Mouse (Mus musculus) T-helper 1 cell (primary cell): ENCODE data around the gene Srsf4.

Experiments
- in situ Hi-C: fragments of 300-600 bp; cut with MboI, MseI; formaldehyde crosslinking; loops from one replicate; pipeline ENCODE4 v1.15.1; 2025; ENCODE audit warnings: high pct_unique_total_duplicates

Gene Srsf4

DNA sequence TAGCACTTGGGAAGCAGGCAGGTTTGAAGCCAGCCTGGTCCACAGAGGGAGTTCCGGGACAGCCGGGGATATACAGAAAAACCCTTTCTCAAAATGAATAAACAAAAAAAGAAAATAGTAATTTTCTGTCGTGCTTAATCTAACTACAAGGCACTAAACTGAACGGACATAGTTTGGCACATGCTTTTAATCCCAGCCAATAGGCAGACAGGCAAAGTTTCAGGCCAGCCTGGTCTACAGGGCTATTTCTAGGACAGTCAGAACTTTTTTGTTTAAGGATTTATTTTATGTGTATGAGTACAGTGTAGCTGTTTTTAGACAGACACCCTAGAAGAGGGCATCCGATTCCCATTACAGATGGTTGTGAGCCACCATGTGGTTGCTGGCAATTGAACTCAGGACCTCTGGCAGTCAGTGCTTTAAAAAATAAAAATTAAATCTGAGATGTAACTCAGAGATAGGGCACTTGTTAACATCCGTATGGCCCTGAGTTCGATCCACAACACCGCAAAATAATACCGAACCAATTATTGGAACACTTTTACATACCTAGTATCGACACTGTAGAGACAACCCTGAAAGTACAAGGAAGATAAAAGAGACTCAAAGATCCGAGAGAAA lies 635 bp upstream of the Srsf4 start:
- in situ Hi-C loops, result loop anchor here (25.0 kb wide), 1 partner anchor 1510 kb away; the partner anchor contains the start of genes Snrnp40 and Zcchc17

DNA sequence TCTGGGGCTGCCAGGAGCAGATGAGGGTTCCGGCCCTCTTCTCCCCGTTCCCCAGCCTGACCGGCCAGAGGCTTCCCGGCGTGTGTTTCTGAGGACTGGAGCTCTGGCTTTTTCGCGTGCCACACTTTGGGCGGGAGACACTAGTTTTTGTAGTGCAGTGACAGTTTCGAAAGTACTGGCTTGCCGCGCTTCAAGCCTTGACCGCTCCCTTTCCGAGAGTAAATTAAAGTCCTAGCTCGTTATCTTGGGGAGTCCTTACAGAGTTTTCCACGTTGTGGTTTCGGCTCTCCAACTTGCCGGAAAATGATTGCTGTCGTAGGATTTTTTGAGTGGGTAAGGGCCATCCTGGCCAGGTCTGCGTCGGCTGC lies 736 bp downstream of the Srsf4 start:
- in situ Hi-C loops, result loop anchor here (25.0 kb wide), 1 partner anchor 1512 kb away; the partner anchor contains the start of genes Snrnp40 and Zcchc17

- in situ Hi-C loops, result loop anchor here (25.0 kb wide), 1 partner anchor 1512 kb away; the partner anchor contains the start of genes Snrnp40 and Zcchc17
Measured at GRCm38 (mm10) chr4:131874567-131874966, 1.1 kb downstream of the Srsf4 start.

DNA sequence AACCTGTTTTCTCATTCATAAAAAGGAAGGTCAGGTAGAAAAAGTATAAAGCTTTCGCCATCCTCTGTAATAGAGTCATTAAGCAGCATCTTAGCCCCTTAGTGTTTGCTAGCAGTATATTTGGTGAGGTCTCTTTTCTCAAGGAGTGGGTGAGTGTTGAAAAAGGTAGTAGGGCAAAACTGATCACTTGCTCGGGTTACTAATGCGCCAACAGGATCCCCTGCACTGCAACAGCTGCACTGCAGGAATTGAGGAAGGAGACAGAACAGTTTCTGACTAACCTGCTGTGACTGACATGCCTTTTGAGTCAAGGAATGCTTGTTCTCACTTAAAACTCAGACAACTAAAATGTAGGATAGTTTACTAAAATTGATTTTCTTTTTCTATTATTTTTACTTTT lies 1.8 kb downstream of the Srsf4 start:
- in situ Hi-C loops, result no loop called here

DNA sequence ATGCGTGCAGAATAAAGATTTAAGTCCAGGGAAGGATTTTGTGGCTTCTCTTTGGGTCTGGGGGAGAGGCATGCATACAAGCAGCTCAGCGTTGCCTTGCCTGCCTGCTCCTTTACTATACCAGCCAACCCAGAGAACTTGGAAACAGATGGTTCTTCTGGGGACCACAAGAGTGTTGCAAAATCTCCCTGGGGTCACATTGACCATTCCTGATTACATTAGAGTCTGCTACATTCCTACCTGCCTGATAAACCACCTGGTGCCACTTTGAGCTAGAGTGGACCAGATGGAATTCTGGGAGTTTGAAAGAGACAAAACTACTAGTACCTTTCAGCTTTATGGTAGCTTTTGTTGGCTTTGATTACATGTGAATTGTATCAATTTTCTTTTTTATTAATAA lies 3.4 kb downstream of the Srsf4 start:
- in situ Hi-C loops, result no loop called here

DNA sequence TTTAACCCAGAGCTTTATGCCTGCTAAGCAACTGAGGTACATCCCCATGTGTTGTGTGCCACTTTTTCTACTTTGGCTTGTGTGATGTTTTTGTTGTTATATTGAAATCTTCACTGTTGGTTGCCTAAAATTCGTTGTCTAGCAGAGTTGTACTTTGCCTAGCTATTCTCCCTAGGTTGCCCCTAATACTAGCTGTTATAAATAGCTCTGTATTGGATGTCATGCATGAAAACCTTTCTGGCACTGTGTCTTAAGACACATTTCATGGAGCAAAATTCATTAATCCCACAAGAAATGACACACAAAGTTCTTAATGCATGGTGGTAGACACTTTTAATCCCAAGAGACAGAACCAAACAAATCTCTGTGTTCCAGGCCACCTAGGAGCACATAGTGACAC lies 6.3 kb downstream of the Srsf4 start:
- in situ Hi-C loops, result no loop called here

- in situ Hi-C loops, result no loop called here
Measured at GRCm38 (mm10) chr4:131881306-131881705, 7.9 kb downstream of the Srsf4 start.

DNA sequence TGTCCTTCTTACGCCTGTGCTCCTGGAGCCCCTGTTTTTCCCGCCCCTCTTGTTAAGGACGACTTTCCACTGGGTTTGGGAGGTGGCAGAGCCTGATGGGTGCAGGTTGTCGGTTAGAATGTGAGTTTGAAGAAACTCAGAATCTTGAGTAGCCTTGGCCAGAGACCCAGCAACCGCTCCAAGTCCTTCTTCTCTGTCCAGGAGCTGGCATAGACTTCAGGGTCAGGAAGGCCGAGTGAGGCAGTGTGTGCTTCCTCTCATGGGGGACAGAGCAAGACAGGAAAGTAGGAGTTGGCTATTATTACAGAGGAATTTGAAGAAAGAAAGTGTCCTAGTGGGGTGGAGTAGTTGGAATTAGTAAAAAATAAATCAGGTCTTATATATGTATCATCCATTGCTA lies 10.2 kb downstream of the Srsf4 start:
- in situ Hi-C loops, result no loop called here

- in situ Hi-C loops, result no loop called here
Measured at GRCm38 (mm10) chr4:131885376-131885775, 12.0 kb downstream of the Srsf4 start.

GRCm38 (mm10) chr4:131888564-131888963 lies 15.1 kb downstream of the Srsf4 start:
- in situ Hi-C loops, result no loop called here

GRCm38 (mm10) chr4:131890692-131891091 lies 17.3 kb downstream of the Srsf4 start:
- in situ Hi-C loops, result no loop called here

DNA sequence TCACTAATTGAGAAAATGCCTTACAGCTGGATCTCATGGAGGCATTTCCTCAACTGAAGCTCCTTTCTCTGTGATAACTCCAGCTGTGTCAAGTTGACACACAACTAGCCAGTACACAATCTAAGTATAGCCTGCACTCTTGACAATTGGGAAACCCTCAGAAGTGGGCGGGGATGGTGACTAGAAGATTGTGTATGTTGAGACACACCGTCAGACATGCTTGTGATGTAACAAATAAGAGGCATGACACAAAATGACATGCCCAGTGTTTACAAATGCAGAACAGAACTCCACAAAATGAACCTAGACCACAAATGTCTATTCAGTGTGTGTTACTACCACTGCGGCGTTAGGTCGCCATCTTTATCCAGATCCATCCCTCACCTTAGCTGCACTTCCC lies 23.7 kb downstream of the Srsf4 start:
- in situ Hi-C loops, result no loop called here

DNA sequence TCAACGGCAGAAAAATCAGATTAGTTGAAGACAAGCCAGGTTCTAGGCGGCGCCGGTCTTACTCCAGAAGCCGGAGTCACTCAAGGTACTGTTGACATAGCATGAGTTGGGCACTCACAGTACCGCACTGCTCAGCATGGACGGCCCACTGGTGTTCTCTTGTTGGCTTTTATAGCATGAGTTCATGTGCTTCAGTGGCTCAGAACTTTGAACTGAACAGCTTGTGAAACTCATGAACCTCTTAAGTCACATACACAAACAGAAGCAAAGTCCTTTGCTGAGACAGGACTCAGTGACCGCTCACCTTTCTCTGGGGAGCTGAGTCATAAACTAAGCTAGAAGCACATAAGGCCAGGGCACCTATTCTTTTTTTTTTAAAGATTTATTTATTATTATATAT lies 24.4 kb downstream of the Srsf4 start:
- in situ Hi-C loops, result no loop called here

GRCm38 (mm10) chr4:131898503-131899179 lies 25.2 kb downstream of the Srsf4 start:
- in situ Hi-C loops, result no loop called here

DNA sequence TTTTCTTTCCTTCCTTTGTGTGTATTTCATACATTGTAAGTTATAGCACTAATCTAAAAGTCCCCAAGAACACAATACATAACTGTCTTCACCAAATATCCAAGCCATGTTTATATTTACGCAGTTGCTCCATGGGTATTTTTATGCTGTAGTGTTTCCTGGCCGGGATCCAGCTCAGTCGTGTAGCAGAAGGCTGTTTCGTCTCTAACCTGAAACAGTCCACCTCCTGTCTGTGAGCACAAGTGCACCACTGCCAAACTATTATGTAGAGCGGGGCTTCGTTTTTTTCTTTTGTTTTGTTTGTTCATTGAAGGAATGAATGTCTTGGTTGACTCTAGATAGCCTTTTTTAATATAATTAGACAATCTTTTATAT lies 25.8 kb downstream of the Srsf4 start:
- in situ Hi-C loops, result no loop called here

DNA sequence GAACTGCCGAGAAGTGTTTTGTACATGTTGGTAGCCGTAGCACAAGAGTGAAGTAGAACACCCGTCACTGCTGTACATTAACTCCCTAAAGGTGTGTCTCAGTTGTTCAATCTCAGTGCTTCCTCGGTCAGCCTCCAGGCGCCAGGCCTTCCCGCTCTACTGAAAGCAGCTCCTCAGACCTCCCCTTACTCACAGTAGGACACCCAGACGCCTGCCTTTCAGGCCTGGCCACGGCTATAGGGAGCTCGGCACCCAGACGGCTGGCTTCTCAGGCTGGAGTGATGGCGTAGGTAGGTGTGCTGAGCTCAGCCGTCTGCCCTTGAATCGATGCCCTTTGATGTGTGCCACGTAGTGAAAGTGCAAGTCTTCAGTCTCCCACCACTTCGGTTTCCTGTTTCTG lies 27.7 kb downstream of the Srsf4 start:
- in situ Hi-C loops, result loop anchor here (5.0 kb wide), 1 partner anchor 81 kb away; no protein-coding TSS in a partner anchor

GRCm38 (mm10) chr4:131904478-131904877 lies 31.1 kb downstream of the Srsf4 start:
- in situ Hi-C loops, result loop anchor here (5.0 kb wide), 1 partner anchor 78 kb away; no protein-coding TSS in a partner anchor

DNA sequence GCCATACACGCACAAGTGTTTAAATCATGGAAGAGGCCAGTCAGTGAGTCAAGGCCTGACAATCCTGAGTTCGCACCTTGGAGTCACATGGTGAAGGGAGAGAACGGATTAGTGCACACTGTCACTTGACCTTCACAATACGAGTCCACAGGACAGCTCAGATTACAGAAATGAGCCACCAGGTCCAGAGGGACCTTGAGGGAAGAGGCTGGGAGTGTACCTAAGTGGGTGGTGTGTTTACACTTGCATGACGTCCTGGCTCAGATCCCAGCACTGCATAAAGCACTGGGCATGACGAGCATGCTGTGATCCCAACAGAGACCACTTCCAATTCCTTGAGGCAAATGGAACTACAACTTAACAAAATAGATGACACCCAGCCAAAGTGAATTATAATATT lies 33.0 kb downstream of the Srsf4 start:
- in situ Hi-C loops, result no loop called here

- in situ Hi-C loops, result no loop called here
Measured at GRCm38 (mm10) chr4:131907912-131908311, 34.5 kb downstream of the Srsf4 start.

DNA sequence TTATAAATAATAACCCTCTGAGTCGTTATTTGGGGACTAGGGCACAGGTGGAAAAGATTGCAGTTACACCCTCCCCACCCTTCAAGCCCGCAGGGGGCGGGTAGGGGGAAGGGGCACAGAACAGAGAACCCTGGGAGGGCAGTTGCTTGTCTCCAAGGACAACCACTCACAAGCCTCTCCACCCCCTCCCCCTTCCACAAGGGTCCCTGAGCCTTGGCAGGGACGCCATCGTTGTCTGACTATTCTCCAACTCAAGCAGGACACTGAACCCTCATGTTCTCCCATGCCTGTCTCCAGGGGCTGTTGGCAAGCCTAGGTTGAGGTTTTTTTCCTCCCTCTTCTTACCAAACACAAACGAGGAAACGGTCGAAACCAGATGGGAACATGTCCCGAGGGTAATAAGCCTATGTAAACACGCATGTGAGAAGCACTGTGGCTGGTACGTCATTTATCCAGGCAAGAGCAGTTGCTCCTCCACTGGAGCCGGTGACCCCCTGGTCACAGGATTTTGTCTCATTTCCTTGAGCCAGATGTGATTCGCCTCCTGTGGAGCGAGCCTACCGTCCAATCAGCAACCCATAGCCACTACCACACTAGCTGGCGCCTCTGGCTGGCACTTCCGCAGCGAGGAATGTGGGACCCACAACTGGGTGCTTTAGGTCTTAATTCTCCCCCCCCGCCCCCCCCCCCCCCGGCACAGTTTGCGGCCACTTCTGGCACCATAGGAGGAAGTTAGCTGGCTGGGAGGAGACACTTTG lies 37.0 kb downstream of the Srsf4 start:
- in situ Hi-C loops, result no loop called here

DNA sequence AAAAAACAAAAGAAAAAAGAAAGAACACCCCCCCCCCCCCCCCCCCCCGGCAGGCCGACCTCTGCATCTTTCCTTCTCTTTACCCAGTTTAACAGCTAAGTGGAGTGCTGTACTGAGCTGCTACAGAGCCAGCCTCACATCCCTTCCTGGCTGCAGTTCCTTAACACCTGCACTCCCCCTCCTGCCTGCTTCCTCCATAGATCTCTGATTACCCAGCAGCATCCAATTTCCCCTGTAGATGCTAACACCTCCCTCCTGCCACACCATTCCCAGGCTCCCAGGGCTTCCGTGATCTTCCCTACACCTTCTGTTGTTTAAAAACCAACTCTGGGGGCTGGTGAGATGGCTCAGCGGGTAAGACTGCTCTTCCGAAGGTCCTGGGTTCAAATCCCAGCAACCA lies 38.1 kb downstream of the Srsf4 start:
- in situ Hi-C loops, result no loop called here

- in situ Hi-C loops, result no loop called here
Measured at GRCm38 (mm10) chr4:131913526-131913925, 40.1 kb downstream of the Srsf4 start.
